Mouse (Mus musculus) left cerebral cortex, adult 9 months (tissue): ENCODE measurements around the gene Miga1.

ENCODE experiments used
- DNase-seq, 2 experiments: peaks; one replicate each; pipeline ENCODE4 v3.0.0; 2022; ENCODE audit warnings: low spot score in 2 of 2

Gene Miga1

DNA sequence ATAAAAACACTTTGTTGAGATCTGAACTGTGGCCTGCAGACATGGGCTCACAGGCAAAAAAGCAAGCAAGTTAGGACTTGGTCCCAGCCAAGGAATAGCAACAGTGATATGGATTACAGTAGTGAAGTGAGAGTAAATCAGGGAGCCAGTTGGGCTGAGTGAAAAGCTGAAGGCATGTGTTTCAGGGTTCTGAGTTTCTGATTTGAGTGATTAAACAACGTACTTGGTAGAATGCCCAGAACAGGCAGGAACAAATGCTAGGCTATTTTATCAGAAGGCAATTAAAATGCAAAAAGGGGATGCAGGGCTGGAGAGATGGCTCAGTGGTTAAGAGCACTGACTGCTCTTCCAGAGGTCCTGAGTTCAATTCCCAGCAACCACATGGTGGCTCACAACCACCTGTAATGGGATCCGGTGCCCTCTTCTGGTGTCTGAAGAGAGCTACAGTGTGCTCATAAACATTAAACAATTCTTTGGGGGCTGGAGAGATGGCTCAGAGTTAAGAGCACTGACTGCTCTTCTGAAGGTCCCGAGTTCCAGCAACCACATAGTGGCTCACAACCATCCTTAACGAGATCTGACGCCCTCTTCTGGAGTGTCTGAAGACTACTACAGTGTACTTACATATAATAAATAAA is 94.8 kb downstream of the Miga1 start:
- no peak for DNase-seq

DNA sequence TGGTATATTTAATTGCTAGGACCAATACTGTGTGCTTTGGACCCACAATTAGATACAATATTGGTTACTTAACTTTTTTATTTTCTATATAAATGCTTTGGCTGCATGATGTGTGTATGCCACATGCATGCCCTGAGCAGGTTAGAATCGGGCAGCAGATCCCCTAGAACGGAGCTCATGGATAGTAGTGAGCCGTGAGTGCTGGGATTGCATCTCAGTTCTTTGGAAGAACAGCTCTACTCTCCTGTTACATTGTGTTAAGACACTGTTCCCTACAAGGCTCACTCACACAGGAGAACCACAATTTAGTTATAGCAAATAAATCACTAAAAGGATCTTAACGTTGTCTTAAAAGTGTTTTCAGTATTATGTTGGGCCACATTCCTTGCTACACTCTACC is 96.9 kb downstream of the Miga1 start:
- no peak for DNase-seq

DNA sequence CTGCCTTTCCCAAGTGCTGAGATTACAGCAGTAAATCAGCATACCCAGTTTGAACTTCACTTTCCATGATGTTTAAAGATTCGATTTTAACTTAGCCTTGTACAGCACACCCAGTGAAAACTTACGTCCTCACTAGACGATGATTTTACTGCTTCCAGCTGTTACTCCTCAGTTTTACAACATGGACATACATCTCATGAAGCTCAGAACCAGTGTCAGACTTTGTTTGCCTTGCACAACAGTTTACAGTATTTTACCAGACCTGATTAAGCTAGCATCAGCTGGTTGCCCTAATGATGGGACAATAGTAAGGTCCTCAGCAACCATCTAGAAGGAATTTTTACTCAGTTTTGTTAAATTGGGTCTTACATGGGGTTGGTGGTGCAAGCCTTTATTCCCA is 99.1 kb downstream of the Miga1 start:
- no peak for DNase-seq

DNA sequence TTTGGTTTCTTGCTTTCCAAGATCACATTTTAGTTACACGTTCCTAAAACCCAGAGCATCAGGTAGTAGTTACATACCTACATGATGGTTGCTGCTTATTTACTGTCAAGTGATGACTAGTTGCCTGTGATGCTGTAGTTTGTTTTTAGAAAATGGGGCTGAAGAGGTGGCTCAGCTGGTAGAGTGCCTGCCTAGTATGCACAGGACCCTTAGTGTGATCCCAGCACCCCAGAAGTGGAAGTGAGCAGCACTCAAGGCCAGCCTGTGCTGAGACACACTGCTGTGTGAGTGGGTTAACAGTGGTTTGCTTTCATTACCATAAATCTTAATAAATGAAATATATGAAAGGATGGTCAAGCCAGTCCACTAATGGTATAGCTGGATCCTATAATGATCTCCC is 100.6 kb downstream of the Miga1 start:
- DNase-seq: no peak

DNA sequence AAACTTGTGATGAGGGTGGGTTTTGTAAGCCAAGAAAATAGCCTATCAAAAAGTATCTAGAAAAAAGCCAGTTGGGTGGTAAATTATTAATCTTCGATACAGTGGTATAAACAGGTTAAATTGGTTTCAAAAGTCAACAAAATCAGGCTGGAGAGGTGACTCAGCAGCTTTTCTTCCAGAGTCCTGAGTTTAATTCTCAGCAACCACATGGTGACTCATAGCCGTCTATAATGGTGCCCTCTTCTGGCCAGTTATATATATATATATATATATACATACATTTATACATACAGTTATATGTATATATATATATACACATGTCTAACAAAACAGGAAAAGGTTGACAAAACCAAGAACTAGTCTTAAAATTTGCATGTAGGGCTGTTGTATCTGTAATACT is 101.4 kb downstream of the Miga1 start:
- DNase-seq: no peak

DNA sequence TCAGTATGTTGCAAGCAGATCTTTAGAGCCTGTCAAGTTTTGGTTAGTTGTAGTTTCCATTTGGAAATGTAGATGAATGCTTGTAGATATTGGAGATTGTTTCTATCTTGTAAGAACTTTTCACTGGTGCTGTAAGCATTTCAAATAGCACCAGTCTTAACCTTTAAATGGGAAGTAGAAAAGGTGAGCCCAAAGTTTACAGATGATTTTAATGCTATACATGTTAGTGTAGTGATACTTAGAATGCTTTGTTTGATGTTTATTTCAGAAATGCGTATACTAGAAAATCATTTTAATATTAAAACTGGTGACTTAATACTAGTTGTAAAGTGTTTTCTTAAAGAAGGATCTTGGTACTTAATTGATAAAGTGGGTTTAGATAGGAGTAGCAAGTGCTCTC is 104.4 kb downstream of the Miga1 start:
- DNase-seq: no peak

DNA sequence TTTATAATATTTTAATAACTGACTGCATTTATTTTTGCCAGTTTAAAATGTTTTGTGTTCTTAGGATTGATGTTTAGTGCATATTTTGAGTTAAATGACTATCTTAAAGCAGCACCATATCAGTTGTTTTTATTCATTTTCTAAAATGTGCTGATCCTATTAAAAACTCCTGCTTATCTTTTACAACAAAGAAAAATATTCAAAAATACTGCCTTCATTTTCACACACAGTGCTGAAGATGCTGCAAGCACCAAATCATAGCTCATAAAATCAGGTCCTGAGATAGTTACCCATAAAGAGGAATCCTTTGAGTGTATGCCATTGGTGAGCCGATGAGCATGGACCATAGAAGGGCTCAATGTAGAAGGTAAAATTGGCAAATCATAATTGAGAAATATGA is 105.0 kb downstream of the Miga1 start:
- DNase-seq: no peak

DNA sequence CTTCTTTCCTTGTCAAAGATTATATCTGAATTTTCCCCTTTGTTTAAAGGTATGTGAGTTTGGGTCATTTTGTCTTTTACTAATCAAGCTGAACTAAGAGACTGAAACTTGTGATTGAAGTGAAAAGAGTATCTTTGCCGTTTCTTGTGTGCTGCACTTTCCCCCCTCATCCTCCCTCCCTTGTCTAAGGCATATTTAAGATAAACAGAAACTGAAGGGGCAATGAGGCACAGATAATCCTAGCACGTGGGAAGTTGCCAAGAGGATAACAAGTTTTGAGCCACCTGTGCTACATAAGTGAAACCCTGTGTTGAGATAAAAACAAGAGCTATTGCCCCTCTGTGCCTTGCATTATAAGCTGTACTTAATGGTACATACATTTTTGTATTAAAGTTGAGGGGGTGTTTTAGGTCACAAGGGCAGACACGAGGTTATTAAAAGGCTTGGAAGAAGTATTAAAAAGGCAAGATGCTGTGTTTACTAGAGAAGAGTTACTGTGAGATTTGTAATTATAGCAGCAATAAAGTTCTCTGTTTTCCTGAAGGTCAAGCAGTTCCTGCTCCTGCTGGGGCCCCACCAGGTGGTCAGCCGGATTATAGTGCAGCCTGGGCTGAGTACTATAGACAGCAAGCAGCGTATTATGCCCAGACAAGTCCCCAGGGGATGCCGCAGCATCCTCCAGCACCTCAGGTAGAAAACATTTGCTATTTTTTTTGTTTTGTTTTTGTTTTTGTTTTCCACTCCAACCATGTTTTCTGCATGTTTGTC is 108.7 kb downstream of the Miga1 start:
- DNase-seq: no peak

DNA sequence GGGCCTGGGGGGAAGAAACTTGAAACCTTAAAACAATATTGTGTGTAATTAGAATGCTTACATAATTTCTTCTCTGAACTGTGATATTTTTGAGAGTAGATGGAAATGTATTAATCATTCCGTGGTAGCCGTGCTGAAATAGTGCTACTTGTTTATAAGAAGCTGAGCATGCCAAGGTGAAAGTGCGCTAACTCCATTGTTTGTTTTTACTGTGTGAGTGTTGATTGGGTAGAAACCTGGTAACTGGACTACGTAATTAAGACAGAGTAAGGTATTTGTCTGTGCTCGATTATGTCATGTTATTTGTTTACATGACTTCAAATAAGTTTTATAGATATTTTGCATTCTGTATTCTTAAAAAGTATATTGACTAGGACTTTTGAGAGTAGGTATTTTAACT is 110.9 kb downstream of the Miga1 start:
- no peak for DNase-seq

DNA sequence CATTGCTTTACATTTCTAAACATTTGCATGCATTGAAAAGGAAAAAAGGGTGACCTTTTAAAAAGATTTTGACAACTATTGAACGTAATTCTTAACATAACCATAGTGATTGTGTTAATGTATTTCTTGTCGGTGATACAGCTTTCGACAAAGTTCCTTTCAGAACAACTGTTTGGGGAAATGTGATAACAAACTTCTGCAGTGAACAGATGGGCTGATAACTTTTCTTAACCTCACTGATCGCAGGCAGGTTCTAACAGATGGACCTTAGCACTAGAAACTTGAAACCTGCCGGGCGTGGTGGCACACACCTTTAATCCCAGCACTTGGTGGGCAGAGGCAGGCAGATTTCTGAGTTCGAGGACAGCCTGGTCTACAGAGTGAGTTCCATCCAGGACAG is 111.4 kb downstream of the Miga1 start:
- DNase-seq: no peak

DNA sequence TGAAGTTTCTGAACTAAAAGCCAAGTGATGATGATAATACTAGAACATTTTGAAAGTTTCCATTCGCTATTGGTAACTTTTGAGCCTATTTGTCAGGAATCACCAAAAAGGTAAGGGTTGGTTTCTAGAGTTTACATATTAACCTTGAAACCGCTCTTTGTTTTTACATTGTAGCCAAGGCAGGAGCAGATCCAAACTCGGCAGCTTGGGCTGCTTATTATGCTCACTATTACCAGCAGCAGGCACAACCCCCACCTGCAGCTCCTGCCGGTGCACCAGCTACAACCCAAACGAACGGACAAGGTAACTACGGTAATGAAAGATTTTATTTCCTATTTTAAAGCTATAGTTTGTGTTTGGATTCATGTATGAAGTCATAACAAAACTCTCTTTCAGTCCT is 114.3 kb downstream of the Miga1 start:
- no peak for DNase-seq

DNA sequence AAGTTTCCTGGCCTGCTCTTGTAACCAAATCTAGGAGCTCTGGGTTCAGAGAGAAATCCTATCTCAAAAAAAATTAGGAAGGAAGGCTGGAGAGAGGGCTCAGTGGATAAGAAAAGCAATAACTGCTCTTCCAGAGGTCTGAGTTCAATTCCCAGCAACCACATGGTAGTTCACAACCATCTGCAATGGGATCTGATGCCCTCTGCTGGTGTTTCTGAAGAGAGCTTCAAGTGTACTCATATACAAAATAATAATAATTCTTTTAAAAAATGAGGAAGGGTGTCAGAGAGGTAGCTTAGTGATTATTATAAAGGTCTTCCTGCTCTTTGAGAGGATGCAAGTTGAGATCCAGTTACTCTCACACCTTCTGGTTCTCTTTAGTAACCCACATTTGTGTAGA is 115.3 kb downstream of the Miga1 start:
- DNase-seq: no peak
